Mouse (Mus musculus) heart, embryonic 12.5 days (tissue): ENCODE measurements at regions not wholly inside any gene's neighbourhood (a gene's known extent, or its start where the extent isn't known, plus 50 kb on each side); places are given as distances from the start of the nearest gene placed in this dataset.

Source experiments
- ATAC-seq: fragments of 200-750 bp; cut with Nextera tagmentation; 2 replicates; pipeline ENCODE4 v1.8.0; 2017; ENCODE audit warnings: moderate TSS enrichment, moderate library complexity; ENCODE audit not compliant: insufficient number of reproducible peaks, low FRiP score
- H3K27ac ChIP-seq: fragments of 300-500 bp; sonication (generic); 2 replicates; pipeline ENCODE4 v1.5.1; 2016; ENCODE audit warnings: mild to moderate bottlenecking, moderate library complexity; ENCODE audit not compliant: poor library complexity, severe bottlenecking
- H3K27me3 ChIP-seq: fragments of 300-500 bp; sonication (generic); replicated peaks from 2 replicates; pipeline ENCODE4 v1.6.1; 2016; ENCODE audit warnings: mild to moderate bottlenecking, moderate library complexity
- H3K36me3 ChIP-seq: fragments of 300-500 bp; sonication (generic); 2 replicates; pipeline ENCODE4 v1.6.1; 2016; ENCODE audit warnings: mild to moderate bottlenecking, moderate library complexity
- H3K4me1 ChIP-seq: fragments of 300-500 bp; sonication (generic); replicated peaks from 2 replicates; pipeline ENCODE4 v1.6.1; 2016; ENCODE audit warnings: mild to moderate bottlenecking
- H3K4me2 ChIP-seq: fragments of 300-500 bp; sonication (generic); 2 replicates; pipeline ENCODE4 v1.6.1; 2016; ENCODE audit warnings: mild to moderate bottlenecking, moderate library complexity
- H3K4me3 ChIP-seq: fragments of 300-500 bp; sonication (generic); 2 replicates; pipeline ENCODE4 v1.5.1; 2016; ENCODE audit warnings: mild to moderate bottlenecking
- H3K9ac ChIP-seq: fragments of 300-500 bp; sonication (generic); 2 replicates; pipeline ENCODE4 v1.6.1; 2016; ENCODE audit warnings: mild to moderate bottlenecking, moderate library complexity
- H3K9me3 ChIP-seq: fragments of 300-500 bp; sonication (generic); replicated peaks from 2 replicates; pipeline ENCODE4 v1.6.1; 2016; ENCODE audit warnings: mild to moderate bottlenecking, moderate library complexity
- WGBS: fragments of 180-500 bp; shearing (Covaris S2); methylation state at CpG from one replicate; pipeline ENCODE4 v1.1.7; 2016; 5-methylcytosine and 5-hydroxymethylcytosine counted together

DNA sequence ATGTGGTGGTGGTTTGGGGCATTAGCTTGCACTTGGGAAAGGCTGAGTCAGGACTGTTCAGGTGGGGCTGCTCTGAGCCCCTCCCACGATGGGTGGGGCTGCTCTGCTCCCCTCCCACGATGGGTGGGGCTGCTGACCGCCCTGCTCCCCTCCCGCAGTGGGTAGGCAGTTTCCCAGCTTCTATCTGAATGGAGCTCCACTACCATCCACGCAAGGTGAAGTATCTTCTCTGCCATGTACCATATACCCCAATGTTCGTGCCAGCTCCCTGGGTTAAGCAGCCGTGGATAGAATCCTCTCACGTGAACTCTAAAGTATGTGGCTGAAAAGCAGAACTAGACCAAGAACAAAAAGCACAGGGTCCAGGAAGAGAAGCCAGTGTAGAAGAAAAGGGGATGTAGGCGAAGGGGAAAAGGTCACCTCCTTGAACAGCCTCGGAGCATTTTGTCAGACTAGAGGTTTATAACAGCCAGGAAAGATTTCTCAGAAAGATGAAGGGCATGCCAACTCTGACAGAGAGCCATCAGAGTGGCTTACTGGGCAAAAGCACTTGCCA lies 54.0 kb upstream of the Zfp217 start:
- Histone ChIP-seq H3K36me3 (no peaks in the 10 kb centered on the region), H3K27ac (no peak overlapping the region), H3K4me1 (peaks cover 9% of the 10 kb centered on the region), H3K9me3 (no peaks in the 10 kb centered on the region), H3K4me2 (no peak overlapping the region), H3K4me3 (no peak overlapping the region), H3K9ac (no peak overlapping the region), H3K27me3 (no peaks in the 10 kb centered on the region)
- 71% methylated on average over 10 of the region's 10 CpGs for WGBS
- ATAC-seq, result peak; percentile 87
